Mouse (Mus musculus): Measurements from ENCODE around the gene Jph3. TPM values are rescaled to one million over a fixed set of nuclear protein-coding genes. Genes with fewer than 3 reads are reported as not detected.

The Jph3 gene
- polyA plus RNA-seq, 1 experiment from 2014 or later: 106 TPM

Other genes starting within 250 kb of the Jph3 start
- not detected in 2 replicates for gene 1700018B08Rik, start 185.3 kb upstream of the Jph3 start, polyA plus RNA-seq (2015; fragmentation: Nextera tagmentation; extraction: Ambion mirVana)
- 37.0 and 37.5 TPM in 2 replicates for gene Fbxo31, start 150.8 kb upstream of the Jph3 start, polyA plus RNA-seq (2015; fragmentation: Nextera tagmentation; extraction: Ambion mirVana)
- 355 and 365 TPM in 2 replicates for gene Map1lc3b, start 139.3 kb upstream of the Jph3 start, polyA plus RNA-seq (2015; fragmentation: Nextera tagmentation; extraction: Ambion mirVana)
- gene Zcchc14, start 76.7 kb upstream of the Jph3 start, polyA plus RNA-seq (2015; fragmentation: Nextera tagmentation; extraction: Ambion mirVana): 19.3 and 20.9 TPM in 2 replicates
- 42.1 and 44.5 TPM in 2 replicates for gene Klhdc4, start 99.9 kb downstream of the Jph3 start, polyA plus RNA-seq (2015; fragmentation: Nextera tagmentation; extraction: Ambion mirVana)
- 44.9 and 57.8 TPM in 2 replicates for gene Slc7a5, start 178.1 kb downstream of the Jph3 start, polyA plus RNA-seq (2015; fragmentation: Nextera tagmentation; extraction: Ambion mirVana)
- 0.25 and 0.40 TPM in 2 replicates for gene Car5a, start 215.3 kb downstream of the Jph3 start, polyA plus RNA-seq (2015; fragmentation: Nextera tagmentation; extraction: Ambion mirVana)
- gene Banp, start 220.1 kb downstream of the Jph3 start, polyA plus RNA-seq (2015; fragmentation: Nextera tagmentation; extraction: Ambion mirVana): 49.9 and 54.9 TPM in 2 replicates

Data from hindbrain, embryonic 16.5 days (tissue).